Mouse (Mus musculus) lung, embryonic 14.5 days (tissue): ENCODE results near the gene Gjc2. TPM values are rescaled to one million over a fixed set of nuclear protein-coding genes. Genes with fewer than 3 reads are reported as not detected.

Experiments
- ATAC-seq: fragments of 200-750 bp; cut with Nextera tagmentation; 2 replicates; pipeline ENCODE4 v1.8.0; 2017; ENCODE audit warnings: mild to moderate bottlenecking, moderate TSS enrichment, moderate library complexity; ENCODE audit not compliant: insufficient read depth
- DNase-seq: peaks from one replicate; pipeline ENCODE4 v3.0.0-alpha.2; 2015
- H3K27ac ChIP-seq: fragments of 300-500 bp; sonication (generic); 2 replicates; pipeline ENCODE4 v1.5.1; 2014; ENCODE audit warnings: low read depth, mild to moderate bottlenecking, moderate library complexity
- H3K27me3 ChIP-seq: fragments of 300-500 bp; sonication (generic); 2 replicates; pipeline ENCODE4 v1.6.1; 2014; ENCODE audit warnings: low read length, control low read depth; ENCODE audit not compliant: insufficient read depth
- H3K36me3 ChIP-seq: fragments of 300-500 bp; sonication (generic); 2 replicates; pipeline ENCODE4 v1.6.1; 2014; ENCODE audit warnings: control low read depth; ENCODE audit not compliant: insufficient read depth
- H3K4me1 ChIP-seq: fragments of 300-500 bp; sonication (generic); 2 replicates; pipeline ENCODE4 v1.6.1; 2014; ENCODE audit warnings: antibody characterized with exemption, control low read depth; ENCODE audit not compliant: insufficient read depth
- H3K4me2 ChIP-seq: fragments of 300-500 bp; sonication (generic); 2 replicates; pipeline ENCODE4 v1.6.1; 2014; ENCODE audit warnings: mild to moderate bottlenecking
- H3K4me3 ChIP-seq: fragments of 300-500 bp; sonication (generic); 2 replicates; pipeline ENCODE4 v1.5.1; 2014; ENCODE audit warnings: low read depth, low read length
- H3K9ac ChIP-seq: fragments of 300-500 bp; sonication (generic); 2 replicates; pipeline ENCODE4 v1.6.1; 2014
- H3K9me3 ChIP-seq: fragments of 300-500 bp; sonication (generic); 2 replicates; pipeline ENCODE4 v1.6.1; 2016; ENCODE audit warnings: low read depth, low read length, control low read depth
- CTCF ChIP-seq: IDR thresholded peaks from 2 replicates; pipeline ENCODE4 v1.5.1; 2016; ENCODE audit warnings: antibody characterized with exemption, low read depth
- WGBS: fragments of 180-500 bp; shearing (Covaris S2); extraction: QIAGEN DNeasy Blood & Tissue Kit; methylation state at CpG from one replicate; pipeline ENCODE4 v1.1.7; 2014; 5-methylcytosine and 5-hydroxymethylcytosine counted together
- polyA plus RNA-seq: library from polyadenylated mRNA; unstranded; fragments of >200 nt; fragmentation: Nextera tagmentation; extraction: Ambion mirVana; gene quantifications from 2 replicates; pipeline ENCODE4 v1.2.1, GENCODE M21; 2014

Gjc2 gene
- polyA plus RNA-seq, 1 experiment from 2014 or later, result 0.34 TPM

GRCm38 (mm10) chr11:59226251-59226650 is 43.2 kb upstream of the Gjc2 start:
- H3K9me3 ChIP-seq, result no peaks in the 10 kb centered on the region
- H3K4me2 ChIP-seq, result peak overlapping the region; percentile 87
- H3K27ac ChIP-seq, result no peak overlapping the region
- peaks cover 15% of the 10 kb centered on the region; the same call in 1 of the 2 replicates for H3K36me3 ChIP-seq
- H3K4me1 ChIP-seq, result peaks cover 22% of the 10 kb centered on the region
- peak overlapping the region; percentile 100 for H3K4me3 ChIP-seq
- ATAC-seq (no peak), DNase-seq (no peak)
- 38% methylated on average over 3 of the region's 3 CpGs for WGBS
- H3K9ac ChIP-seq, result peak overlapping the region; percentile 100
- no peaks in the 10 kb centered on the region for H3K27me3 ChIP-seq
- no peak for TF ChIP-seq CTCF

- H3K9me3 ChIP-seq, result no peaks in the 10 kb centered on the region
- H3K4me1 ChIP-seq, result peaks cover 22% of the 10 kb centered on the region
- 49% methylated on average over 2 of the region's 2 CpGs for WGBS
- no peak for DNase-seq
- no peak overlapping the region for H3K27ac ChIP-seq
- no peak for TF ChIP-seq CTCF
- H3K36me3 ChIP-seq, result peaks cover 18% of the 10 kb centered on the region
- H3K4me3 ChIP-seq, result peak overlapping the region; percentile 13; the same call in 1 of the 2 replicates
- H3K4me2 ChIP-seq, result peak overlapping the region; percentile 87
- no peaks in the 10 kb centered on the region for H3K27me3 ChIP-seq
- H3K9ac ChIP-seq, result peak overlapping the region; percentile 13; the same call in 1 of the 2 replicates
- no peak for ATAC-seq
Measured at GRCm38 (mm10) chr11:59225167-59225566, 42.2 kb upstream of the Gjc2 start.

- Histone ChIP-seq H3K27ac (no peak overlapping the region), H3K27me3 (no peaks in the 10 kb centered on the region), H3K9me3 (no peaks in the 10 kb centered on the region), H3K4me1 (peaks cover 25% of the 10 kb centered on the region), H3K4me2 (peak overlapping the region; percentile 21; the same call in 1 of the 2 replicates), H3K36me3 (peaks cover 22% of the 10 kb centered on the region), H3K4me3 (no peak overlapping the region), H3K9ac (no peak overlapping the region)
- no peak for ATAC-seq
- no peak for DNase-seq
- 43% methylated on average over 2 of the region's 2 CpGs for WGBS
- TF ChIP-seq CTCF, result no peak
Measured at GRCm38 (mm10) chr11:59224470-59224869, 41.5 kb upstream of the Gjc2 start.

- no peaks in the 10 kb centered on the region for H3K27me3 ChIP-seq
- H3K4me2 ChIP-seq, result peak overlapping the region; percentile 21; the same call in 1 of the 2 replicates
- no peak overlapping the region for H3K4me3 ChIP-seq
- H3K9me3 ChIP-seq, result no peaks in the 10 kb centered on the region
- no peak for DNase-seq
- TF ChIP-seq CTCF, result no peak
- H3K4me1 ChIP-seq, result peaks cover 29% of the 10 kb centered on the region
- H3K9ac ChIP-seq, result no peak overlapping the region
- no peak for ATAC-seq
- peaks cover 25% of the 10 kb centered on the region for H3K36me3 ChIP-seq
- WGBS, result 79% methylated on average over 3 of the region's 3 CpGs
- no peak overlapping the region for H3K27ac ChIP-seq
Measured at GRCm38 (mm10) chr11:59224025-59224424, 41.0 kb upstream of the Gjc2 start.

GRCm38 (mm10) chr11:59222306-59222705 is 39.3 kb upstream of the Gjc2 start:
- no peak for ATAC-seq
- Histone ChIP-seq H3K9ac (no peak overlapping the region), H3K36me3 (peaks cover 39% of the 10 kb centered on the region), H3K4me2 (no peak overlapping the region), H3K9me3 (no peaks in the 10 kb centered on the region), H3K27me3 (no peaks in the 10 kb centered on the region), H3K4me1 (peaks cover 32% of the 10 kb centered on the region), H3K4me3 (no peak overlapping the region), H3K27ac (no peak overlapping the region)
- no peak for TF ChIP-seq CTCF
- WGBS, result 81% methylated on average over 4 of the region's 4 CpGs
- no peak for DNase-seq

GRCm38 (mm10) chr11:59221604-59222003 is 38.6 kb upstream of the Gjc2 start:
- Histone ChIP-seq H3K9ac (no peak overlapping the region), H3K9me3 (no peaks in the 10 kb centered on the region), H3K4me1 (peaks cover 32% of the 10 kb centered on the region), H3K4me3 (no peak overlapping the region), H3K27me3 (no peaks in the 10 kb centered on the region), H3K27ac (no peak overlapping the region), H3K36me3 (peaks cover 45% of the 10 kb centered on the region), H3K4me2 (no peak overlapping the region)
- no peak for DNase-seq
- ATAC-seq, result no peak
- no peak for TF ChIP-seq CTCF

GRCm38 (mm10) chr11:59219064-59219463 is 36.1 kb upstream of the Gjc2 start:
- Histone ChIP-seq H3K9ac (no peak overlapping the region), H3K4me2 (peak overlapping the region; percentile 37), H3K36me3 (peaks cover 60% of the 10 kb centered on the region), H3K4me1 (peaks cover 16% of the 10 kb centered on the region), H3K27ac (peak overlapping the region; percentile 14; the same call in 1 of the 2 replicates), H3K27me3 (no peaks in the 10 kb centered on the region), H3K4me3 (no peak overlapping the region), H3K9me3 (no peaks in the 10 kb centered on the region)
- ATAC-seq, result no peak
- peak; percentile 68 for TF ChIP-seq CTCF
- DNase-seq, result peak; percentile 65
